Mouse (Mus musculus): ENCODE data around the gene Zfp986. TPM values are rescaled to one million over a fixed set of nuclear protein-coding genes. Genes with fewer than 3 reads are reported as not detected.
"Not testable (repeated sequence)": the region's sequence is repeated elsewhere in the genome, so short reads cannot be mapped to it uniquely, and the experiment has no call there.

The Zfp986 gene
- not detected in 2 replicates for polyA plus RNA-seq (2015; fragmentation: Nextera tagmentation; extraction: Ambion mirVana)

GRCm38 (mm10) chr4:145868494-145868893 is at the start of gene Zfp986:
Gene Zfp986 (plus strand): TSS chr4:145868794.
- WGBS: 80% methylated on average over 3 of the region's 3 CpGs
- not testable (repeated sequence) for H3K9me3 ChIP-seq; H3K4me3 ChIP-seq (replicated peaks); H3K36me3 ChIP-seq; H3K9ac ChIP-seq; H3K27me3 ChIP-seq (replicated peaks); ATAC-seq (ENCODE audit: insufficient read depth, low FRiP score, low read depth); H3K4me2 ChIP-seq; H3K4me1 ChIP-seq; H3K27ac ChIP-seq

GRCm38 (mm10) chr4:145819946-145820345 is 48.6 kb upstream of the Zfp986 start:
- not testable (repeated sequence) for H3K4me2 ChIP-seq; H3K36me3 ChIP-seq; H3K4me1 ChIP-seq; ATAC-seq (ENCODE audit: insufficient read depth, low FRiP score, low read depth); H3K27me3 ChIP-seq (replicated peaks); H3K4me3 ChIP-seq (replicated peaks); H3K9me3 ChIP-seq; H3K9ac ChIP-seq; H3K27ac ChIP-seq
- no CpG with 5 or more reads among the region's 2 CpGs for WGBS

- H3K4me2 ChIP-seq; H3K9ac ChIP-seq; H3K4me3 ChIP-seq (replicated peaks); H3K27ac ChIP-seq; H3K27me3 ChIP-seq (replicated peaks); H3K4me1 ChIP-seq; H3K36me3 ChIP-seq; H3K9me3 ChIP-seq: not testable (repeated sequence)
- peak; percentile 18; the same call in 1 of the 2 replicates for ATAC-seq (ENCODE audit: insufficient read depth, low FRiP score, low read depth)
- 78% methylated on average over 3 of the region's 8 CpGs for WGBS
Observed at GRCm38 (mm10) chr4:145825606-145826005, 43.0 kb upstream of the Zfp986 start.

- peak; percentile 57; the same call in 1 of the 2 replicates for ATAC-seq (ENCODE audit: insufficient read depth, low FRiP score, low read depth)
- not testable (repeated sequence) for H3K4me2 ChIP-seq; H3K9ac ChIP-seq; H3K27me3 ChIP-seq (replicated peaks); H3K4me3 ChIP-seq (replicated peaks); H3K4me1 ChIP-seq; H3K36me3 ChIP-seq; H3K27ac ChIP-seq; H3K9me3 ChIP-seq
- 88% methylated on average over 1 of the region's 14 CpGs for WGBS
Observed at GRCm38 (mm10) chr4:145831328-145832062, 37.1 kb upstream of the Zfp986 start.

- WGBS: 82% methylated on average over 12 of the region's 18 CpGs
- ATAC-seq (ENCODE audit: insufficient read depth, low FRiP score, low read depth): peak; percentile 24; the same call in 1 of the 2 replicates
Observed at GRCm38 (mm10) chr4:145836300-145836862, 32.2 kb upstream of the Zfp986 start.

GRCm38 (mm10) chr4:145836863-145837440 is 31.6 kb upstream of the Zfp986 start:
- not testable (repeated sequence) for H3K4me2 ChIP-seq; H3K9me3 ChIP-seq; H3K4me3 ChIP-seq (replicated peaks); H3K27ac ChIP-seq; H3K4me1 ChIP-seq; H3K36me3 ChIP-seq; H3K9ac ChIP-seq; H3K27me3 ChIP-seq (replicated peaks)
- peak; percentile 84 for ATAC-seq (ENCODE audit: insufficient read depth, low FRiP score, low read depth)
- WGBS: 57% methylated on average over 61 of the region's 75 CpGs

More at GRCm38 (mm10) chr4:145836300-145836862, 32.2 kb upstream of the Zfp986 start:
- not testable (repeated sequence) for H3K4me1 ChIP-seq; H3K9ac ChIP-seq; H3K27ac ChIP-seq; H3K4me3 ChIP-seq (replicated peaks); H3K27me3 ChIP-seq (replicated peaks); H3K36me3 ChIP-seq; H3K9me3 ChIP-seq; H3K4me2 ChIP-seq

GRCm38 (mm10) chr4:145846793-145847192 is 21.8 kb upstream of the Zfp986 start:
- H3K36me3 ChIP-seq; H3K4me2 ChIP-seq; ATAC-seq (ENCODE audit: insufficient read depth, low FRiP score, low read depth); H3K4me3 ChIP-seq (replicated peaks); H3K27me3 ChIP-seq (replicated peaks); H3K27ac ChIP-seq; H3K4me1 ChIP-seq; H3K9me3 ChIP-seq; H3K9ac ChIP-seq: not testable (repeated sequence)

- not testable (repeated sequence) for H3K27ac ChIP-seq; H3K9me3 ChIP-seq; H3K9ac ChIP-seq; H3K36me3 ChIP-seq; H3K27me3 ChIP-seq (replicated peaks); H3K4me1 ChIP-seq; H3K4me2 ChIP-seq; H3K4me3 ChIP-seq (replicated peaks)
- 73% methylated on average over 4 of the region's 4 CpGs for WGBS
- peak; percentile 24; the same call in 1 of the 2 replicates for ATAC-seq (ENCODE audit: insufficient read depth, low FRiP score, low read depth)
Observed at GRCm38 (mm10) chr4:145848183-145848890, 20.3 kb upstream of the Zfp986 start.

GRCm38 (mm10) chr4:145848891-145849214 is 19.7 kb upstream of the Zfp986 start:
- not testable (repeated sequence) for H3K36me3 ChIP-seq; H3K27me3 ChIP-seq (replicated peaks); H3K9me3 ChIP-seq; H3K4me2 ChIP-seq; H3K27ac ChIP-seq; H3K4me1 ChIP-seq; H3K9ac ChIP-seq; H3K4me3 ChIP-seq (replicated peaks)
- 72% methylated on average over 3 of the region's 3 CpGs for WGBS
- 0 out of 2 replicates have a peak, but pooled peaks have one; percentile 20 for ATAC-seq (ENCODE audit: insufficient read depth, low FRiP score, low read depth)

- H3K9ac ChIP-seq; H3K36me3 ChIP-seq; H3K4me1 ChIP-seq; H3K4me3 ChIP-seq (replicated peaks); H3K9me3 ChIP-seq; ATAC-seq (ENCODE audit: insufficient read depth, low FRiP score, low read depth); H3K4me2 ChIP-seq; H3K27ac ChIP-seq; H3K27me3 ChIP-seq (replicated peaks): not testable (repeated sequence)
- WGBS: 63% methylated on average over 8 of the region's 9 CpGs
Observed at GRCm38 (mm10) chr4:145851421-145851820, 17.2 kb upstream of the Zfp986 start.

- ATAC-seq (ENCODE audit: insufficient read depth, low FRiP score, low read depth); H3K27ac ChIP-seq: not testable (repeated sequence)
- 90% methylated on average over 5 of the region's 8 CpGs for WGBS
Observed at GRCm38 (mm10) chr4:145863872-145864271, 4.7 kb upstream of the Zfp986 start.

More at GRCm38 (mm10) chr4:145863872-145864271, 4.7 kb upstream of the Zfp986 start:
- not testable (repeated sequence) for H3K4me3 ChIP-seq (replicated peaks); H3K4me1 ChIP-seq; H3K27me3 ChIP-seq (replicated peaks); H3K36me3 ChIP-seq; H3K9ac ChIP-seq; H3K9me3 ChIP-seq; H3K4me2 ChIP-seq
